In genomic region chr12:30584863-30585262, GRCm38 (mm10) we compare ENCODE assay signal across 8 mouse cellular contexts. TPM values are rescaled to one million over a fixed set of nuclear protein-coding genes. Genes with fewer than 3 reads are reported as not detected.
DNase-seq lines count a peak whose midpoint lies in the region; ATAC-seq lines count a peak whose summit lies in the region.

No protein-coding gene starts in this region.

- no peaks in the 10 kb centered on the region for H3K9me3 ChIP-seq in kidney, embryonic 15.5 days (replicated peaks)
- H3K9me3 ChIP-seq in hindbrain, embryonic 15.5 days = no peaks in the 10 kb centered on the region
- H3K9me3 ChIP-seq in midbrain, embryonic 14.5 days (ENCODE audit: control insufficient read depth, low read length) = no peaks in the 10 kb centered on the region

- WGBS in kidney, embryonic 15.5 days = 10% methylated on average over 6 of the region's 6 CpGs
- 12% methylated on average over 6 of the region's 6 CpGs for WGBS in hindbrain, embryonic 15.5 days
- WGBS in midbrain, embryonic 14.5 days = 9% methylated on average over 6 of the region's 6 CpGs

- peaks cover 23% of the 10 kb centered on the region for H3K36me3 ChIP-seq in kidney, embryonic 15.5 days
- peaks cover 13% of the 10 kb centered on the region for H3K36me3 ChIP-seq in hindbrain, embryonic 15.5 days
- peaks cover 21% of the 10 kb centered on the region for H3K36me3 ChIP-seq in midbrain, embryonic 14.5 days (ENCODE audit: control insufficient read depth, insufficient read depth, low read length)

- H3K4me2 ChIP-seq in kidney, embryonic 15.5 days = peak overlapping the region; percentile 89
- peak overlapping the region; percentile 95 for H3K4me2 ChIP-seq in hindbrain, embryonic 15.5 days
- peak overlapping the region; percentile 72 for H3K4me2 ChIP-seq in midbrain, embryonic 14.5 days (ENCODE audit: low read length)

- no peak for ATAC-seq in kidney, embryonic 15.5 days (replicated peaks; ENCODE audit: low FRiP score)
- ATAC-seq in common myeloid progenitor, adult 5-6 weeks (replicated peaks; ENCODE audit: low read depth, poor library complexity, severe bottlenecking) = peak; percentile 15
- 0 out of 2 replicates have a peak, but pooled peaks have one; percentile 15 for ATAC-seq in hindbrain, embryonic 15.5 days (ENCODE audit: low FRiP score, low read depth)
- no peak for ATAC-seq in midbrain, embryonic 14.5 days (ENCODE audit: low FRiP score, low TSS enrichment)

- H3K27ac ChIP-seq in kidney, embryonic 15.5 days = peak overlapping the region; percentile 92
- H3K27ac ChIP-seq in hindbrain, embryonic 15.5 days (replicated peaks) = peak overlapping the region; percentile 87
- 0 out of 2 replicates have a peak overlapping the region, but pooled peaks have one; percentile 90 for H3K27ac ChIP-seq in midbrain, embryonic 14.5 days (replicated peaks; ENCODE audit: low read depth, low read length)

- no peaks in the 10 kb centered on the region for H3K27me3 ChIP-seq in kidney, embryonic 15.5 days
- no peaks in the 10 kb centered on the region for H3K27me3 ChIP-seq in hindbrain, embryonic 15.5 days
- no peaks in the 10 kb centered on the region for H3K27me3 ChIP-seq in midbrain, embryonic 14.5 days (ENCODE audit: control insufficient read depth, insufficient read depth, low read length)

- H3K4me3 ChIP-seq in kidney, embryonic 15.5 days (replicated peaks) = peak overlapping the region; percentile 75
- H3K4me3 ChIP-seq in hindbrain, embryonic 15.5 days = peak overlapping the region; percentile 90
- H3K4me3 ChIP-seq in midbrain, embryonic 14.5 days (replicated peaks; ENCODE audit: low read depth, low read length) = peak overlapping the region; percentile 69

- H3K4me1 ChIP-seq in kidney, embryonic 15.5 days = peaks cover 28% of the 10 kb centered on the region
- H3K4me1 ChIP-seq in hindbrain, embryonic 15.5 days (replicated peaks) = peaks cover 16% of the 10 kb centered on the region
- H3K4me1 ChIP-seq in midbrain, embryonic 14.5 days (ENCODE audit: control insufficient read depth, insufficient read depth, low read length) = peaks cover 12% of the 10 kb centered on the region

- H3K9ac ChIP-seq in kidney, embryonic 15.5 days = peak overlapping the region; percentile 73
- H3K9ac ChIP-seq in hindbrain, embryonic 15.5 days = peak overlapping the region; percentile 81
- peak overlapping the region; percentile 87 for H3K9ac ChIP-seq in midbrain, embryonic 14.5 days (replicated peaks; ENCODE audit: low read length)

- no peak for DNase-seq in kidney, postnatal 10 days
- DNase-seq in midbrain, embryonic 14.5 days = no peak
- no peak for DNase-seq in cerebellum, postnatal 36 days
- DNase-seq in urinary bladder, postnatal 25 days (ENCODE audit: low spot score) = no peak
- no peak for DNase-seq in cerebellum, postnatal 25 days

RNA-seq across cellular contexts. Expression of gene Tmem18, which starts 0.6 kb away (rescaled TPM):
- polyA plus RNA-seq in kidney, embryonic 15.5 days (2015; fragmentation: Nextera tagmentation; extraction: Ambion mirVana) = 27.3 and 29.6 TPM in 2 replicates
- 12.0 and 12.3 TPM in 2 replicates for total RNA-seq in common myeloid progenitor, adult 5-6 weeks (2017)
- 31.3 and 33.1 TPM in 2 replicates for polyA plus RNA-seq in hindbrain, embryonic 15.5 days (2015; fragmentation: Nextera tagmentation; extraction: Ambion mirVana)
- polyA plus RNA-seq in midbrain, embryonic 14.5 days (2014; fragmentation: Nextera tagmentation; extraction: Ambion mirVana) = 31.2 and 34.9 TPM in 2 replicates

Comparison
In these comparisons a context has a peak if more than half of its experiments do, and no peak if none do; other contexts are left out.
1. ATAC-seq: peak in common myeloid progenitor, adult 5-6 weeks (single experiment) and hindbrain, embryonic 15.5 days (single experiment); none in kidney, embryonic 15.5 days (single experiment) and midbrain, embryonic 14.5 days (single experiment).
2. Peak in every context shown above with its lines, with median percentiles within 50 percentile points of each other: H3K27ac ChIP-seq, H3K4me2 ChIP-seq, H3K4me3 ChIP-seq and H3K9ac ChIP-seq.